Mouse (Mus musculus) lung, adult 2 months (tissue): Measurements from ENCODE around the gene Gnas.

Experiments
- CTCF ChIP-seq: fragments of 200-500 bp; IDR thresholded peaks from 2 replicates; pipeline ENCODE4 v1.5.1; 2011; ENCODE audit warnings: mild to moderate bottlenecking, low read length, control low read depth; ENCODE audit not compliant: insufficient read depth
- POLR2A ChIP-seq: fragments of 200-500 bp; IDR thresholded peaks from 2 replicates; pipeline ENCODE4 v1.6.1; 2011; ENCODE audit warnings: low read depth, mild to moderate bottlenecking, control low read depth, low read length, borderline replicate concordance; ENCODE audit errors: extremely low read depth

- no peak for TF ChIP-seq CTCF
- TF ChIP-seq POLR2A = no peak
Measured at GRCm38 (mm10) chr2:174334415-174334814, 50.3 kb downstream of the Gnas start.
